8 mouse cellular contexts compared by ENCODE assay signal in genomic region chr7:79504723-79505122, GRCm38 (mm10). TPM values are rescaled to one million over a fixed set of nuclear protein-coding genes. Genes with fewer than 3 reads are reported as not detected.
DNase-seq lines count a peak whose midpoint lies in the region; ATAC-seq lines count a peak whose summit lies in the region.

No protein-coding gene starts in this region.

- ATAC-seq in forebrain, embryonic 11.5 days (replicated peaks; ENCODE audit: low FRiP score), result peak; percentile 87
- ATAC-seq in intestine, embryonic 16.5 days, result peak; percentile 75

- peak overlapping the region; percentile 99 for H3K27ac ChIP-seq in forebrain, embryonic 11.5 days (ENCODE audit: low read depth, low read length)
- no peak overlapping the region for H3K27ac ChIP-seq in intestine, embryonic 16.5 days (ENCODE audit: low read length)
- H3K27ac ChIP-seq in limb, embryonic 10.5 days, result peak overlapping the region; percentile 61

- DNase-seq in Muller cell, postnatal 12 days (ENCODE audit: inconsistent ontology term), result peak; percentile 86
- peak; percentile 93 for DNase-seq in brain, embryonic 18.5 days (ENCODE audit: low read depth, low spot score)
- DNase-seq in forebrain, embryonic 11.5 days (ENCODE audit: low spot score), result peak; percentile 99
- peak; percentile 90 for DNase-seq in limb, embryonic 10.5 days (ENCODE audit: low spot score)
- peak; percentile 93 for DNase-seq in neural tube, embryonic 10.5 days (ENCODE audit: extremely low spot score, low spot score)
- no peak for DNase-seq in ovary, postnatal 10 days (ENCODE audit: low spot score)
- no peak for DNase-seq in gastrocnemius, postnatal 4 days (ENCODE audit: low spot score in 2 of 2)

- H3K36me3 ChIP-seq in forebrain, embryonic 11.5 days (ENCODE audit: control insufficient read depth, insufficient read depth, low read length), result peaks cover 4% of the 10 kb centered on the region; the same call in 1 of the 2 replicates
- no peaks in the 10 kb centered on the region for H3K36me3 ChIP-seq in intestine, embryonic 16.5 days (ENCODE audit: control insufficient read depth, insufficient read depth, low read length)
- H3K36me3 ChIP-seq in limb, embryonic 10.5 days, result no peaks in the 10 kb centered on the region

- WGBS in forebrain, embryonic 11.5 days, result under 1% methylated on average over 38 of the region's 42 CpGs
- under 1% methylated on average over 41 of the region's 42 CpGs for WGBS in intestine, embryonic 16.5 days
- WGBS in limb, embryonic 10.5 days, result under 1% methylated on average over 41 of the region's 42 CpGs

- H3K9me3 ChIP-seq in forebrain, embryonic 11.5 days (ENCODE audit: control insufficient read depth, low read length), result no peaks in the 10 kb centered on the region
- H3K9me3 ChIP-seq in intestine, embryonic 16.5 days (ENCODE audit: control insufficient read depth, low read length), result no peaks in the 10 kb centered on the region
- no peaks in the 10 kb centered on the region for H3K9me3 ChIP-seq in limb, embryonic 10.5 days (replicated peaks)

- peak overlapping the region; percentile 76 for H3K4me3 ChIP-seq in forebrain, embryonic 11.5 days (ENCODE audit: low read depth, low read length)
- peak overlapping the region; percentile 40 for H3K4me3 ChIP-seq in intestine, embryonic 16.5 days (ENCODE audit: low read length)
- H3K4me3 ChIP-seq in limb, embryonic 10.5 days, result peak overlapping the region; percentile 51

- H3K4me1 ChIP-seq in forebrain, embryonic 11.5 days (replicated peaks; ENCODE audit: control insufficient read depth, insufficient read depth, low read length), result peaks cover 6% of the 10 kb centered on the region; the same call in 1 of the 2 replicates
- peaks cover 14% of the 10 kb centered on the region for H3K4me1 ChIP-seq in intestine, embryonic 16.5 days (ENCODE audit: control insufficient read depth, insufficient read depth, low read length)
- peaks cover 34% of the 10 kb centered on the region for H3K4me1 ChIP-seq in limb, embryonic 10.5 days

- peaks cover 28% of the 10 kb centered on the region for H3K27me3 ChIP-seq in forebrain, embryonic 11.5 days (ENCODE audit: control insufficient read depth, insufficient read depth, low read length)
- peaks cover 99% of the 10 kb centered on the region for H3K27me3 ChIP-seq in intestine, embryonic 16.5 days (replicated peaks; ENCODE audit: control insufficient read depth, insufficient read depth, low read length)
- peaks cover 100% of the 10 kb centered on the region for H3K27me3 ChIP-seq in limb, embryonic 10.5 days (ENCODE audit: low read depth, poor library complexity, severe bottlenecking)

- H3K4me2 ChIP-seq in forebrain, embryonic 11.5 days (ENCODE audit: low read depth, low read length, severe bottlenecking), result peak overlapping the region; percentile 72
- H3K4me2 ChIP-seq in intestine, embryonic 16.5 days (ENCODE audit: low read depth, low read length), result peak overlapping the region; percentile 56

- peak overlapping the region; percentile 98 for H3K9ac ChIP-seq in forebrain, embryonic 11.5 days (ENCODE audit: low read length)
- no peak overlapping the region for H3K9ac ChIP-seq in intestine, embryonic 16.5 days (ENCODE audit: low read depth, low read length)

RNA-seq across cellular contexts. Expression of gene Polg, which starts 38.6 kb away (rescaled TPM):
- polyA plus RNA-seq in forebrain, embryonic 11.5 days (2014; fragmentation: Nextera tagmentation; extraction: Ambion mirVana), result 48.2 and 48.5 TPM in 2 replicates
- 39.1 and 42.8 TPM in 2 replicates for polyA plus RNA-seq in intestine, embryonic 16.5 days (2015; fragmentation: Nextera tagmentation; extraction: Ambion mirVana)
- 41.1 and 42.3 TPM in 2 replicates for polyA plus RNA-seq in limb, embryonic 10.5 days (2016; fragmentation: Nextera tagmentation; extraction: Ambion mirVana)
- 10 to 100 TPM; 50.5 to 54.1 TPM for total RNA-seq in gastrocnemius, postnatal 4 days (2021)

Comparison
In these comparisons a context has a peak if more than half of its experiments do, and no peak if none do; other contexts are left out.
1. DNase-seq: peak in Muller cell, postnatal 12 days (single experiment), brain, embryonic 18.5 days (single experiment), forebrain, embryonic 11.5 days (single experiment), limb, embryonic 10.5 days (single experiment) and neural tube, embryonic 10.5 days (single experiment); none in ovary, postnatal 10 days (single experiment) and gastrocnemius, postnatal 4 days (0 of 2).
2. Peak in every context shown above with its lines, with median percentiles within 50 percentile points of each other: H3K4me3 ChIP-seq.